Mouse (Mus musculus) cerebellum, adult 2 months (tissue): Measurements from ENCODE around the gene Dpp6.

Source experiments
- CTCF ChIP-seq: fragments of 200-500 bp; IDR thresholded peaks from 2 replicates; pipeline ENCODE4 v1.5.1; 2011; ENCODE audit warnings: low read depth, mild to moderate bottlenecking, control low read depth, low read length, moderate library complexity, borderline replicate concordance; ENCODE audit not compliant: insufficient read depth
- POLR2A ChIP-seq: fragments of 200-500 bp; IDR thresholded peaks from 2 replicates; pipeline ENCODE4 v1.6.1; 2011; ENCODE audit warnings: low read length, control low read depth, borderline replicate concordance; ENCODE audit not compliant: insufficient read depth

DNA sequence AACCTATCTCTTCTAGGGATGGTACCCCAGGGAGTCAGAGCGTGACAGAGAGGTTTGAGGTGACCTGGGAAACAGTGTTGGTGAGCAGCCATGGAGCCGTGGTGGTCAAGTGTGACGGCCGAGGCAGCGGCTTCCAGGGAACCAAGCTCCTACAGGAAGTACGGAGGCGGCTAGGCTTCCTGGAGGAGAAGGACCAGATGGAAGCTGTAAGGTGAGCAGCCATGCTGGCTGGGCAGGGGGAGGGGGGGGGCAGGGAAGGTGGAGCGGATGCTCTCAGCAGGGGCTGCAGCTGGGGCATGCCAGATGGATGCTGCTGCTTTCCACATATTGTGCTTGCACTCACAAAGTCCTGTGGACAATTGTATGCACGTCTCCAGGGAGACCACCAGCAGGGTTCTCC, 897.4 kb downstream of the Dpp6 start:
- TF ChIP-seq CTCF (no peak), POLR2A (no peak)
